10 mouse cellular contexts compared by ENCODE assay signal in the genomic region with DNA sequence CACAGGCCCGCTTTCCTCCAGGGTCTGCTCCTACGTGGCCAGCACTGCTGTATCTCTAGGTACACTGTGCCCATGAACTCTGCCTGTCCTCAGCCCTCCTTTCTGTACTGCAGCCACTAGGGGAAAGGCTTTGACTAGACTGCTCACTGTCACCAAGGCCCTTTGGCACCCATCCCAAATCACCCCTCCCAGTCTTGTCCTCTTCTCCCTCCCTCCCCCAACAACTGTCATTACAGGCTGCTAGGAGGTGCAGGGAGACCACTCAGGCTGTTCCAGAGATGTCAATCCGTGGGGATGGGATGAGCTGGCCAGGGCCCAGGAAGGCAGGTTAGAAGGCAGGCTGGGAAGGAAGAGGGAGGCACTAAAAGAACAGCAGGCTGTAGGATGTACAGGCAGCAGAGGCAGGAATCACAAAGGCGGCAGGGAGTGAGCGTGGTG. TPM values are rescaled to one million over a fixed set of nuclear protein-coding genes. Genes with fewer than 3 reads are reported as not detected.
A peak's percentile ranks its signal among the peaks of the same experiment; 100 is the strongest.
DNase-seq lines count a peak whose midpoint lies in the region; ATAC-seq lines count a peak whose summit lies in the region.
"Had no signal": no experiment of that assay in that cellular context is flagged by ENCODE, and none has a peak within 500 bp of the region (broad histone marks: within the 10 kb centered on the region; RNA-seq: fewer than 3 reads in every experiment).

No protein-coding gene starts in this region.

- no peak overlapping the region for H3K9ac ChIP-seq in forebrain, embryonic 13.5 days
- H3K9ac ChIP-seq in forebrain, embryonic 11.5 days (ENCODE audit: low read length), result no peak overlapping the region
- H3K9ac ChIP-seq in lung, embryonic 16.5 days (ENCODE audit: low read length), result no peak overlapping the region
- H3K9ac ChIP-seq in embryonic facial prominence, embryonic 14.5 days (ENCODE audit: low read depth, low read length), result no peak overlapping the region
- no peak overlapping the region; the same call in 1 of the 2 replicates for H3K9ac ChIP-seq in neural tube, embryonic 13.5 days
- H3K9ac ChIP-seq: liver, embryonic 15.5 days had no signal

- peak overlapping the region; percentile 31; the same call in 1 of the 2 replicates for H3K27ac ChIP-seq in forebrain, embryonic 13.5 days
- H3K27ac ChIP-seq in forebrain, embryonic 11.5 days (ENCODE audit: low read depth, low read length), result no peak overlapping the region
- no peak overlapping the region for H3K27ac ChIP-seq in lung, embryonic 16.5 days (ENCODE audit: low read length)
- no peak overlapping the region for H3K27ac ChIP-seq in embryonic facial prominence, embryonic 14.5 days (replicated peaks; ENCODE audit: low read depth, low read length)
- peak overlapping the region; percentile 56 for H3K27ac ChIP-seq in neural tube, embryonic 13.5 days (replicated peaks)
- H3K27ac ChIP-seq: liver, embryonic 15.5 days had no signal

- peak; percentile 53; the same call in 1 of the 2 replicates for ATAC-seq in forebrain, embryonic 13.5 days
- no peak for ATAC-seq in forebrain, embryonic 11.5 days (replicated peaks; ENCODE audit: low FRiP score)
- ATAC-seq in lung, embryonic 16.5 days (ENCODE audit: low read depth), result peak; percentile 70
- ATAC-seq in embryonic facial prominence, embryonic 14.5 days (ENCODE audit: low read depth), result peak; percentile 63; the same call in 1 of the 2 replicates
- ATAC-seq in neural tube, embryonic 13.5 days (ENCODE audit: low read depth), result peak; percentile 85

- peaks cover 7% of the 10 kb centered on the region for H3K4me1 ChIP-seq in forebrain, embryonic 13.5 days
- H3K4me1 ChIP-seq in forebrain, embryonic 11.5 days (replicated peaks; ENCODE audit: control insufficient read depth, insufficient read depth, low read length), result no peaks in the 10 kb centered on the region
- no peaks in the 10 kb centered on the region; the same call in 1 of the 2 replicates for H3K4me1 ChIP-seq in lung, embryonic 16.5 days (replicated peaks; ENCODE audit: control insufficient read depth, insufficient read depth, low read length)
- 0 out of 2 replicates have a peak, but pooled peaks cover 5% of the 10 kb centered on the region for H3K4me1 ChIP-seq in embryonic facial prominence, embryonic 14.5 days (ENCODE audit: control insufficient read depth, insufficient read depth, low read length)
- H3K4me1 ChIP-seq in neural tube, embryonic 13.5 days (replicated peaks), result peaks cover 39% of the 10 kb centered on the region
- H3K4me1 ChIP-seq: liver, embryonic 15.5 days had no signal

- 65% methylated on average over 5 of the region's 5 CpGs for WGBS in forebrain, embryonic 13.5 days
- WGBS in forebrain, embryonic 11.5 days, result 75% methylated on average over 5 of the region's 5 CpGs
- 70% methylated on average over 5 of the region's 5 CpGs for WGBS in lung, embryonic 16.5 days
- 68% methylated on average over 5 of the region's 5 CpGs for WGBS in embryonic facial prominence, embryonic 14.5 days
- WGBS in neural tube, embryonic 13.5 days, result 75% methylated on average over 5 of the region's 5 CpGs

- DNase-seq in forebrain, embryonic 11.5 days (ENCODE audit: low spot score), result no peak
- no peak for DNase-seq in lung, postnatal 36 days
- DNase-seq in embryonic facial prominence, embryonic 14.5 days (ENCODE audit: low spot score), result peak; percentile 35
- no peak for DNase-seq in spleen, postnatal 36 days (ENCODE audit: low spot score in 2 of 2)
- DNase-seq in left cerebral cortex, adult 8-10 months (ENCODE audit: low spot score in 2 of 2), result no peak

- H3K4me2 ChIP-seq in forebrain, embryonic 13.5 days, result no peak overlapping the region
- no peak overlapping the region for H3K4me2 ChIP-seq in forebrain, embryonic 11.5 days (ENCODE audit: low read depth, low read length, severe bottlenecking)
- no peak overlapping the region for H3K4me2 ChIP-seq in lung, embryonic 16.5 days (ENCODE audit: low read depth, low read length)
- no peak overlapping the region for H3K4me2 ChIP-seq in embryonic facial prominence, embryonic 14.5 days (ENCODE audit: low read depth, low read length)
- no peak overlapping the region for H3K4me2 ChIP-seq in neural tube, embryonic 13.5 days
- H3K4me2 ChIP-seq: liver, embryonic 15.5 days had no signal

- no peaks in the 10 kb centered on the region for H3K36me3 ChIP-seq in forebrain, embryonic 13.5 days (ENCODE audit: poor library complexity, severe bottlenecking)
- no peaks in the 10 kb centered on the region for H3K36me3 ChIP-seq in forebrain, embryonic 11.5 days (ENCODE audit: control insufficient read depth, insufficient read depth, low read length)
- H3K36me3 ChIP-seq in lung, embryonic 16.5 days (ENCODE audit: control insufficient read depth, insufficient read depth, low read length), result no peaks in the 10 kb centered on the region
- no peaks in the 10 kb centered on the region for H3K36me3 ChIP-seq in embryonic facial prominence, embryonic 14.5 days (ENCODE audit: control insufficient read depth, insufficient read depth, low read length)
- no peaks in the 10 kb centered on the region for H3K36me3 ChIP-seq in neural tube, embryonic 13.5 days
- H3K36me3 ChIP-seq: liver, embryonic 15.5 days had no signal

- H3K9me3 ChIP-seq in forebrain, embryonic 13.5 days (replicated peaks), result no peaks in the 10 kb centered on the region
- H3K9me3 ChIP-seq in forebrain, embryonic 11.5 days (ENCODE audit: control insufficient read depth, low read length), result no peaks in the 10 kb centered on the region
- H3K9me3 ChIP-seq in lung, embryonic 16.5 days (ENCODE audit: control insufficient read depth, low read length), result no peaks in the 10 kb centered on the region
- no peaks in the 10 kb centered on the region for H3K9me3 ChIP-seq in embryonic facial prominence, embryonic 14.5 days (ENCODE audit: control insufficient read depth, low read length)
- H3K9me3 ChIP-seq in neural tube, embryonic 13.5 days, result no peaks in the 10 kb centered on the region
- H3K9me3 ChIP-seq: liver, embryonic 15.5 days had no signal

- H3K4me3 ChIP-seq in forebrain, embryonic 13.5 days, result no peak overlapping the region
- no peak overlapping the region for H3K4me3 ChIP-seq in forebrain, embryonic 11.5 days (ENCODE audit: low read depth, low read length)
- H3K4me3 ChIP-seq in lung, embryonic 16.5 days (ENCODE audit: low read length), result no peak overlapping the region
- H3K4me3 ChIP-seq in embryonic facial prominence, embryonic 14.5 days (ENCODE audit: low read depth, low read length), result no peak overlapping the region
- H3K4me3 ChIP-seq in neural tube, embryonic 13.5 days, result no peak overlapping the region
- H3K4me3 ChIP-seq: liver, embryonic 15.5 days had no signal

- no peaks in the 10 kb centered on the region for H3K27me3 ChIP-seq in forebrain, embryonic 13.5 days
- no peaks in the 10 kb centered on the region for H3K27me3 ChIP-seq in forebrain, embryonic 11.5 days (ENCODE audit: control insufficient read depth, insufficient read depth, low read length)
- H3K27me3 ChIP-seq in lung, embryonic 16.5 days (ENCODE audit: control insufficient read depth, insufficient read depth, low read depth, low read length), result no peaks in the 10 kb centered on the region
- H3K27me3 ChIP-seq in embryonic facial prominence, embryonic 14.5 days (replicated peaks; ENCODE audit: control insufficient read depth, insufficient read depth, low read length), result no peaks in the 10 kb centered on the region
- H3K27me3 ChIP-seq in neural tube, embryonic 13.5 days, result no peaks in the 10 kb centered on the region
- H3K27me3 ChIP-seq: liver, embryonic 15.5 days had no signal

RNA-seq across cellular contexts. Expression of a gene that starts 51.9 kb away (rescaled TPM):
- 0.16 TPM in 1 of 2 replicates, not detected in the other for polyA plus RNA-seq in forebrain, embryonic 13.5 days (2015; fragmentation: Nextera tagmentation; extraction: Ambion mirVana)
- polyA plus RNA-seq in forebrain, embryonic 11.5 days (2014; fragmentation: Nextera tagmentation; extraction: Ambion mirVana), result not detected in 2 replicates
- 0.14 and 0.19 TPM in 2 replicates for polyA plus RNA-seq in lung, embryonic 16.5 days (2015; fragmentation: Nextera tagmentation; extraction: Ambion mirVana)
- polyA plus RNA-seq in embryonic facial prominence, embryonic 14.5 days (2014; fragmentation: Nextera tagmentation; extraction: Ambion mirVana), result not detected in 2 replicates
- polyA plus RNA-seq in neural tube, embryonic 13.5 days (2015; fragmentation: Nextera tagmentation; extraction: Ambion mirVana), result not detected in 2 replicates
- 1 to 10 TPM; 1.9 to 3.9 (median 3.0) TPM for total RNA-seq in left cerebral cortex, adult 8-10 months (2022)
- polyA plus RNA-seq: C2C12; liver, embryonic 15.5 days had no signal

RNA-seq across cellular contexts. Expression of a gene that starts 55.0 kb away (rescaled TPM):
- 5.3 and 6.0 TPM in 2 replicates for polyA plus RNA-seq in forebrain, embryonic 13.5 days (2015; fragmentation: Nextera tagmentation; extraction: Ambion mirVana)
- 4.5 and 4.8 TPM in 2 replicates for polyA plus RNA-seq in forebrain, embryonic 11.5 days (2014; fragmentation: Nextera tagmentation; extraction: Ambion mirVana)
- polyA plus RNA-seq in lung, embryonic 16.5 days (2015; fragmentation: Nextera tagmentation; extraction: Ambion mirVana), result 16.4 and 18.3 TPM in 2 replicates
- 7.6 and 8.1 TPM in 2 replicates for polyA plus RNA-seq in embryonic facial prominence, embryonic 14.5 days (2014; fragmentation: Nextera tagmentation; extraction: Ambion mirVana)
- 10.3 and 11.5 TPM in 2 replicates for polyA plus RNA-seq in neural tube, embryonic 13.5 days (2015; fragmentation: Nextera tagmentation; extraction: Ambion mirVana)
- total RNA-seq in left cerebral cortex, adult 8-10 months (2022), result 100 to 1,000 TPM; 129 to 135 (median 132) TPM

Comparison
In these comparisons a context has a peak if more than half of its experiments do, and no peak if none do; other contexts are left out.
1. H3K27ac ChIP-seq: peak in forebrain, embryonic 13.5 days (single experiment) and neural tube, embryonic 13.5 days (single experiment); none in forebrain, embryonic 11.5 days (single experiment), lung, embryonic 16.5 days (single experiment) and embryonic facial prominence, embryonic 14.5 days (single experiment).